Comparison of ENCODE assay signal across 8 mouse cellular contexts in genomic region chr7:27397048-27397949, GRCm38 (mm10). TPM values are rescaled to one million over a fixed set of nuclear protein-coding genes. Genes with fewer than 3 reads are reported as not detected.
DNase-seq lines count a peak whose midpoint lies in the region; ATAC-seq lines count a peak whose summit lies in the region.

No protein-coding gene starts in this region.

- peak overlapping the region; percentile 53; the same call in 1 of the 2 replicates for H3K4me3 ChIP-seq in hindbrain, embryonic 16.5 days (ENCODE audit: low read length)

- H3K9ac ChIP-seq in hindbrain, embryonic 16.5 days (ENCODE audit: low read depth, low read length): no peak overlapping the region

- intact Hi-C loops in left cerebral cortex, postnatal 14 days (cut with DNase I): loop anchor here (5.0 kb wide), 1 partner anchor 60 kb away; the partner anchor contains the start of gene Ltbp4

- no peaks in the 10 kb centered on the region for H3K9me3 ChIP-seq in hindbrain, embryonic 16.5 days (ENCODE audit: control insufficient read depth, low read length)

- peaks cover 5% of the 10 kb centered on the region for H3K4me1 ChIP-seq in hindbrain, embryonic 16.5 days (ENCODE audit: control insufficient read depth, insufficient read depth, low read depth, low read length)

- peak; percentile 90 for ATAC-seq in erythroblast, adult 5-6 weeks (replicated peaks; ENCODE audit: low FRiP score, poor library complexity, severe bottlenecking)
- peak; percentile 34 for ATAC-seq in hindbrain, embryonic 16.5 days
- ATAC-seq in megakaryocyte progenitor cell, adult 5-6 weeks (replicated peaks; ENCODE audit: poor library complexity): peak; percentile 95

- H3K4me2 ChIP-seq in hindbrain, embryonic 16.5 days (ENCODE audit: low read length): peak overlapping the region; percentile 78

- peaks cover 9% of the 10 kb centered on the region; the same call in 1 of the 2 replicates for H3K36me3 ChIP-seq in hindbrain, embryonic 16.5 days (ENCODE audit: control insufficient read depth, insufficient read depth, low read length)

- no peak overlapping the region for H3K27ac ChIP-seq in hindbrain, embryonic 16.5 days (ENCODE audit: low read depth, low read length)

- peaks cover 49% of the 10 kb centered on the region for H3K27me3 ChIP-seq in hindbrain, embryonic 16.5 days (replicated peaks; ENCODE audit: control insufficient read depth, insufficient read depth, low read length)

- DNase-seq in cerebellum, adult 11-12 months: peak; percentile 75
- DNase-seq in cerebellum, adult 8-10 months: no peak
- peak; percentile 98 for DNase-seq in ZHBTc4 (ENCODE audit: low read depth, low spot score)
- DNase-seq in left cerebral cortex, postnatal 14 days (ENCODE audit: low spot score in 2 of 2): peak; percentile 71 to 89
- peak; percentile 16 for DNase-seq in skeletal muscle tissue, adult 2 months (ENCODE audit: low read depth, low spot score)

- 19% methylated on average over 26 of the region's 26 CpGs for WGBS in hindbrain, embryonic 16.5 days

RNA-seq across cellular contexts. Expression of gene Gm20479, which starts 40.1 kb away (rescaled TPM):
- not detected in 2 replicates for total RNA-seq in erythroblast, adult 5-6 weeks (2015; ENCODE audit: low replicate concordance)
- total RNA-seq in erythroblast, adult 5-6 weeks (2017; ENCODE audit: low replicate concordance): not detected in 2 replicates
- polyA plus RNA-seq in hindbrain, embryonic 16.5 days (2015; fragmentation: Nextera tagmentation; extraction: Ambion mirVana): not detected in 2 replicates
- total RNA-seq in left cerebral cortex, postnatal 14 days (2021): not detected
- not detected in 2 replicates for total RNA-seq in megakaryocyte progenitor cell, adult 5-6 weeks (2015)
- not detected in 2 replicates for total RNA-seq in megakaryocyte progenitor cell, adult 5-6 weeks (2017)

RNA-seq across cellular contexts. Expression of gene Shkbp1, which starts 41.5 kb away (rescaled TPM):
- 9.0 and 13.3 TPM in 2 replicates for total RNA-seq in erythroblast, adult 5-6 weeks (2015; ENCODE audit: low replicate concordance)
- 3.4 and 10.0 TPM in 2 replicates for total RNA-seq in erythroblast, adult 5-6 weeks (2017; ENCODE audit: low replicate concordance)
- 31.6 and 38.0 TPM in 2 replicates for polyA plus RNA-seq in hindbrain, embryonic 16.5 days (2015; fragmentation: Nextera tagmentation; extraction: Ambion mirVana)
- 10 to 100 TPM; 22.2 to 27.4 TPM for total RNA-seq in left cerebral cortex, postnatal 14 days (2021)
- total RNA-seq in megakaryocyte progenitor cell, adult 5-6 weeks (2015): 18.8 and 23.9 TPM in 2 replicates
- 10.7 and 11.0 TPM in 2 replicates for total RNA-seq in megakaryocyte progenitor cell, adult 5-6 weeks (2017)

RNA-seq across cellular contexts. Expression of gene Sptbn4, which starts 50.2 kb away (rescaled TPM):
- total RNA-seq in erythroblast, adult 5-6 weeks (2015; ENCODE audit: low replicate concordance): 0.42 TPM in 1 of 2 replicates, not detected in the other
- total RNA-seq in erythroblast, adult 5-6 weeks (2017; ENCODE audit: low replicate concordance): 0.17 and 0.28 TPM in 2 replicates
- polyA plus RNA-seq in hindbrain, embryonic 16.5 days (2015; fragmentation: Nextera tagmentation; extraction: Ambion mirVana): 3.1 and 3.7 TPM in 2 replicates
- 100 to 1,000 TPM; 128 to 132 TPM for total RNA-seq in left cerebral cortex, postnatal 14 days (2021)
- 0.02 and 0.07 TPM in 2 replicates for total RNA-seq in megakaryocyte progenitor cell, adult 5-6 weeks (2015)
- total RNA-seq in megakaryocyte progenitor cell, adult 5-6 weeks (2017): not detected in 2 replicates

RNA-seq across cellular contexts. Expression of gene Blvrb, which starts 50.5 kb away (rescaled TPM):
- total RNA-seq in erythroblast, adult 5-6 weeks (2015; ENCODE audit: low replicate concordance): 379 and 403 TPM in 2 replicates
- total RNA-seq in erythroblast, adult 5-6 weeks (2017; ENCODE audit: low replicate concordance): 431 and 604 TPM in 2 replicates
- polyA plus RNA-seq in hindbrain, embryonic 16.5 days (2015; fragmentation: Nextera tagmentation; extraction: Ambion mirVana): 23.4 and 23.7 TPM in 2 replicates
- 10 to 100 TPM; 11.7 to 13.0 TPM for total RNA-seq in left cerebral cortex, postnatal 14 days (2021)
- 31.8 and 53.4 TPM in 2 replicates for total RNA-seq in megakaryocyte progenitor cell, adult 5-6 weeks (2015)
- total RNA-seq in megakaryocyte progenitor cell, adult 5-6 weeks (2017): 21.2 and 30.2 TPM in 2 replicates

RNA-seq across cellular contexts. Expression of gene Ltbp4, which starts 59.8 kb away (rescaled TPM):
- total RNA-seq in erythroblast, adult 5-6 weeks (2015; ENCODE audit: low replicate concordance): not detected in 2 replicates
- 1.2 TPM in 1 of 2 replicates, not detected in the other for total RNA-seq in erythroblast, adult 5-6 weeks (2017; ENCODE audit: low replicate concordance)
- 14.1 and 17.2 TPM in 2 replicates for polyA plus RNA-seq in hindbrain, embryonic 16.5 days (2015; fragmentation: Nextera tagmentation; extraction: Ambion mirVana)
- total RNA-seq in left cerebral cortex, postnatal 14 days (2021): 10 to 100 TPM; 62.5 to 62.6 TPM
- 0.05 TPM in 1 of 2 replicates, not detected in the other for total RNA-seq in megakaryocyte progenitor cell, adult 5-6 weeks (2015)
- total RNA-seq in megakaryocyte progenitor cell, adult 5-6 weeks (2017): not detected in 2 replicates

Comparison
In these comparisons a context has a peak if more than half of its experiments do, and no peak if none do; other contexts are left out.
1. ATAC-seq: peak in every context shown above with its lines; median percentile 95 in megakaryocyte progenitor cell, adult 5-6 weeks; 90 in erythroblast, adult 5-6 weeks; 34 in hindbrain, embryonic 16.5 days.
2. RNA of gene Sptbn4, which starts 50.2 kb away (total RNA-seq): 128 to 132 TPM in left cerebral cortex, postnatal 14 days; 0.17 to 0.42 TPM in erythroblast, adult 5-6 weeks and 0.02 to 0.07 TPM in megakaryocyte progenitor cell, adult 5-6 weeks; every median in the first group is over 10 times any median in the second.